Mouse (Mus musculus): Measurements from ENCODE around the gene Tmem169. TPM values are rescaled to one million over a fixed set of nuclear protein-coding genes. Genes with fewer than 3 reads are reported as not detected.

The Tmem169 gene
- not detected in 2 replicates for polyA plus RNA-seq (2012; ENCODE audit: low replicate concordance)

GRCm38 (mm10) chr1:72283992-72284485, at the start of gene Tmem169, which contains the start of gene Pecr:
Gene Tmem169 (plus strand): TSS chr1:72284369.
Gene Pecr (minus strand): TSS chr1:72284314.

GRCm38 (mm10) chr1:72307317-72307798, 23.2 kb downstream of the Tmem169 start, which contains the start of gene Xrcc5:
Gene Xrcc5 (plus strand): TSS chr1:72307421.

Other genes starting within 250 kb of the Tmem169 start
- 1.5 and 3.7 TPM in 2 replicates for gene Mreg, start 72.1 kb upstream of the Tmem169 start, polyA plus RNA-seq (2012; ENCODE audit: low replicate concordance)
- gene Pecr, start 55 bp upstream of the Tmem169 start, polyA plus RNA-seq (2012; ENCODE audit: low replicate concordance) = 1.7 TPM in 2 replicates
- 0.64 and 2.2 TPM in 2 replicates for gene Xrcc5, start 23.1 kb downstream of the Tmem169 start, polyA plus RNA-seq (2012; ENCODE audit: low replicate concordance)

Measured in hematopoietic multipotent progenitor cell, adult 10-12 weeks (in vitro differentiated cells).